Mouse (Mus musculus): ENCODE data around the gene Cd4. TPM values are rescaled to one million over a fixed set of nuclear protein-coding genes. Genes with fewer than 3 reads are reported as not detected.

The Cd4 gene
- 102 TPM in 2 replicates for polyA plus RNA-seq (2015; fragmentation: Nextera tagmentation; extraction: Ambion mirVana)

DNA sequence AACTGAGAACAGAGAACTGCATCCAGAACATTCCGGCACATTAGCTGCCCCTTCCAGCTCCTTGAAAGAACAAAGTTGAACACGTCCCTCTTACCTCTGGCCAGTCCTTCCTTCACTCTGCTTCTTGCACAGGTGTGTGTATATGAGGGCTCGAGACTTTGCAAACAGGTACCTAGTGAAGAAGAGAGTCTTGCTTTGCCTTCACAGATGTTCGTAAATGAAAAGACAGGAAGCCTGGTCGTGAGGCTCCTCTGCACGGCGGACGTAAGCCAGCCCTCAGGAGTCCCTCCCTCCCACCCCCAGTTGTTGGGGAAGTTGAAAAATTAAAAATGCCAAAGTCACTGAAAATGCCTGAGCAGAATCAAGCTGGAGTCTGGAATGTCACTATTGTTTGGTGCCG, at the start of gene Cd4:
Gene Cd4, minus strand, starts transcription at position 236 of the 400 bp plus-strand sequence.
- DNase-seq (ENCODE audit: low spot score): peak; percentile 63

DNA sequence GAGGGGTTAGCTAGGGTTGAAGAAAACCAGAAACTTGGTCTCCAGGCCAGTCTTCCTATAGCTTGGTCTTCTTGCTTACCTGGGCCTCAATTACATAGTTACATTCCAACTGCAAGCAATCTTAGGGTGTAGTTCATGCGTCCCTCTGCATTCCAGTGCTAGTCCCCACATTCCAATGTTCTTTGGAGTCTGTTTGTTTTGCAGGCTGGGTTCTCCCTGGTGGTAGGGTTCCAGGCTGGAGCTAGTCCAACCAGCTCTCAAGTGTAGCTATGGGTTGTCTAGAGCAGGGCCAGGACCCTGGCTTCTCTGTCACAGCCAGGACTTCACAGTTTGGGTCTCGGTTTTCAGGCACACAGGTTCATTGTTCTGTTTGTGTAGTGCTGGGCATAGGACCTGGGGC, 49.5 kb upstream of the Cd4 start:
- DNase-seq (ENCODE audit: low spot score): no peak

DNA sequence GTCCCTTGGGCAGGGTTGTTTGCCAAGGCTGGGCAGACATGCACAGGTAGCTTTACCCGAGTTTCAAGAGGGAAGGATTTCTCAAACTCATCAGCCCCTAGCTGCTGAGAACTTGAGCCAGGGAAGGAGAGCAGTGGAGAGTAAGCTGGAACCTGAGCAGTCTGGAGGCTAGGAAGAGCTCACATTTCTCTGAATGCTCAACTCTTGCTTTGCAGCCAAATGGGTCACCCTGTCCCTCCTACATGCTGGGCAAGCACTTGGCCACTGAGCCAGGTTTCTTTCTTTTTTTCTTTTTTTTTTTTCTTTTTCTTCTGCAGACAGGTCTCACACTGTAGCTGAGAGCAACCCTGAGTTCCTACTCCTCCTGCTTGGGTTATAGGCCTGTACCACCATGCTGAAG, 48.7 kb upstream of the Cd4 start:
- DNase-seq (ENCODE audit: low spot score): no peak

DNA sequence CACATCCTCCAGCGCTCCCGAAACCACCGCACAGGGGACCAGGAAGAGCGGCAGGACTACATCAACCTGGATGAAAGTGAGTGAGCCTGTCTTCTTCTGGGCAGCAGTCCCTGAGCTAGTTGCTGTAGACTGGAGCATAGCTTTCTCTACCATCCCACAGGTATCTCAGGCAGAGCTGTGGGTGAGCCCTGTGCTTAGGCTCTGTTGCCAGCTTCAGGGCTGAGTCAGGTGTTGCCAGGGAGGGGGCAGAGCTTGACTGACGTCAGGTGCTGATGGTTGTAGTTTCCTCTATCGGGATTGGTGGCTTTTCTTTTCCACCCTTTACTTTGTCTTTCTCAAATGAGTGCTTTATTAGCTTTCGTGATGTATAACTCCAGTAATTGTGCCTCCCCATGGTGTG, 46.6 kb upstream of the Cd4 start:
- no peak for DNase-seq (ENCODE audit: low spot score)

DNA sequence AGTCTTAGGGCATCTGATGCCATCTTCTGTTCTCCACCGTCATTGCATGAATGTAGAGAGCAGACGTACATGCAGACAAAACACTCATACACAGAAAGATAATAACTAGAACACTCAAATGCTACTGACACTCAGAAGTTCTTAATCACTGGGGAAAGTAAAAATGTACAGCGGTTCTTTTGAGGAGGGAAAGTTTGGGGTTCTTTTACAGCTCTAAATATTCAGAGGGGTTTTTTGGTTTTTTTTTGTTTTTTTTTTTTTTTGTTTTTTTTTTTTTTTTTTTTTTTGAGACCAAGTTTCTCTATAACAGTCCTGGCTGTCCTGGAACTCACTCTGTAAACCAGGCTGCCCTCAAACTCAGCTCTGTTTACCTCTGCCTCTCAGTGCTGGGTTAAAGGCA, 45.1 kb upstream of the Cd4 start:
- no peak for DNase-seq (ENCODE audit: low spot score)

DNA sequence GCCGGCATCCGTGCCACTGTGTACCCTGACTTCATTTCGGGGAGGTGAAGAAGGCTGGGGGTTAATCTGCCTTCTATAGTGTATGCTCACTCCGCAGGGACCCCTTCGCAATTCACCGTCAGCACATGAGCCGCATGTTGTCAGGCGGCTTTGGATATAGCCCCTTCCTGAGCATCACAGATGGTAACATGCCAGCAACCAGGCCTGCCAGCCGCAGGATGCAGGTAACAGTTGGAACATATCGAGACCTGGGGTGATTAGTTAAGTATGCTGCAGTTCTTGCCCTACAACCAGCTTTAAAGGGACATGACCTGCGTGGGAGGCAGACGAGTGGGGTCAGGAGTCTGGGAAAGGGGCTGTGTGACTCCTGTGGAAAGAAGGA, 44.3 kb upstream of the Cd4 start:
- no peak for DNase-seq (ENCODE audit: low spot score)

DNA sequence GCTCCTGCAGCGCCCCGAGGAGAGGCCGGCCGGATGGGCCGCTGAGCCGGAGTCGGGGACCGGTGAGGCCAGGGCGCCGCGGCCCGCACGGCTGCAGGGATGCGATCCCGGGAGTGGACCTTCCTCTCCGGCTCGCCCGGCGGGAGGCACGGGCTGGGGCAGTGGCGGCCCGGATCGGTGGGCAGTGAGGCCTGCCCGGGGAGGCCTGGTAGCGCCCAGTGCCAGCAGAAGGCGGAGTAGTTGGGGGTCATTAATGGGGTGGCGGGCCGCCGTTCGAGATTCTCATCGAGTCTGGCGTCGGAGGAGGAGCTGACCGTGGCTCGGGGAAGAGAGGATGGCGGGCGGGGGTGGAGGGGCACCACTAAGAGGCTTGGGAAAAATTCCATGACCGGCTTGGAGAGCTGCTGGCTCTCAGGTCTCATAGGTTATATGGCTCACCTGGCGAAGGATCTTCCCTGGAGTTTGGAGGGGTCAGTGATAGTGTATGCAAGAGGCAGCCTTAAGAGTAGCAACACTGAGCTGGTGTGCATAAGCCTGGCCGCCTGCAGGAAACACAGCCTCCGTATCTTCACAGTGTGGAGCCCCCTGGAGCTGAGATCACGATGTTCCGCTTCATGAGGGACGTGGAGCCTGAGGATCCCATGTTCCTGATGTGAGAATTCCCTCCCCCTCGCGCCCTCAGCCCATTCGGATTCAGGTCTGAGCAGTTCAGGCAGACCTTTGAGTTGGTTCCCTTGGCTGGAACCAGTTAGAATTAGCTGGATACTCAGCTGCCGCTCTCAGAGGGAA, 43.7 kb upstream of the Cd4 start:
- DNase-seq (ENCODE audit: low spot score): peak; percentile 64

DNA sequence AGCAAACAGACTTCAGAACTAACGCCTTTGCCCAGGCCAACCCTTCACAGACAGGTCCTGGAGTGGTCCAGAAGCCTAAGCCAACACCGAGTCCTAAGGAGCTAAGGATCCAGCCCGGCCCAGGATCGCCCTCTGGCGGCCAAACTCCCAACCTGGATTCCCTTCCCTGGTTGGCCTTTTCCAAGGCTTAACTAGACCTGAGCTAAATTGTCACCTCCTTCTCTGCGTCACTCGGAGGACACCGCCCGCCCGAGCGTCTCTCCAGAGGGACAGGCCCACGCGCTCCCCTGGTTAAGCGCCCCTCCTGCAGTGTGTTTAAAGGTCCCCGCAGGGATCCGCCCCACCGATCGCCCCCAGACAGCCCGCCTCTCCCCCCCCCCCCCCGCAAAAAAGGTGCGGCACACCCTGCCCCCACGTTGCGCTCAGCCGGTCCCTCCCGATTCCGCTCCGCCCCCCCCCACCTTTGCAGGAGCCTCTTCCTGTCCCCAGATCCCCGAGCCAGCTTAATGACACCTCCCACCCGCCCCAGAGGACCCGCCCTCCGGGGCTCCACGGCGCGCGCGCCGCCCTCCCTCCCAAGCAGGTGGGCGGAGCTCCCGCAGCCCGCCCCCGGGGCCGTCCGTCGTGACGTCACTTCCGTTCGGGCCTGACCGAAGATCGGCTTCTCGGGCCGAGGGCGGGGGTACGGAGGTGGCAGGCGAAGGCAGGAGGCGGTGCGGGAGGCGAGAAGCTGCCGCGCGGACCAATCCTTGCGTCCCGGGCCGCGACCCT, 42.9 kb upstream of the Cd4 start, which contains the start of gene Mlf2:
Gene Mlf2, plus strand, starts transcription at position 633 of the 771 bp plus-strand sequence.
- peak; percentile 99 for DNase-seq (ENCODE audit: low spot score)

DNA sequence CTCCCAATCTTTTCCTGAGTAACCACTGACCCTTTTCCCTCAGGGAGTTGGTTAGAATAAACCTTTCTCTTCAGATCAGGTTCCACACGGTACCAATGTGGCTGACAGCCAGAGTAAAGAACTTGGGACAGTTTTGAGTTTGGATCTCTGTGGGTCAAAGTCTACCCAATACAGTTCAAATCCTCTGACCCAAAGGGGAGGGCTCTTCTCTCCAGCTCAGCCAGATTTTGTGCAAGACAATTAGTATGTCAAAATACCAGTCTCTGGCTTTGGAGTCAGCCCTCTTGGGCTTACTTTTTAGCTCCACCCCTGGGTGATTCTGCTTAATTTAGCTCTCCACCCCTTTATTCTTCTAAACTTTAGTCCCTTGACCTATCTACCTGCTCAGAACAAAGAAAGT, 42.2 kb upstream of the Cd4 start:
- DNase-seq (ENCODE audit: low spot score): no peak

DNA sequence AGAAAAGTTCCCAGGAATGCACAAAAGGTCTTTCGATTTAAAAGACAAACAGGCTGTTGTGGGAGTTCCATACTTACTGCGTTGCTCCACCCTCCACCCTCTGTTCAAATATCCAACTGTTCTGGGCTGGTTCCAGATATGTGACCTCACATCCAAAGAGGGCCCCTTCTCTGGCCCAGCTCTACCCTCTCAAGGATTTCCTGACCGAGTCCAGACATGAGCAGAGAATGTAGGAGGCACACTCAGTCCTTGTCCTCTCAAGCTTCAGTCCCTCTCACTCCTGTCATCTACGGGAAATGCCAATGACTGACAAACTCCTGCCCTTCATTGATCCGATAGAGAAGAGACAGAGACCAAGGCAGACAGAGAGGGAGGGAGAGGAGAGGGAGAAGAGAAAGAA, 37.9 kb upstream of the Cd4 start:
- no peak for DNase-seq (ENCODE audit: low spot score)

DNA sequence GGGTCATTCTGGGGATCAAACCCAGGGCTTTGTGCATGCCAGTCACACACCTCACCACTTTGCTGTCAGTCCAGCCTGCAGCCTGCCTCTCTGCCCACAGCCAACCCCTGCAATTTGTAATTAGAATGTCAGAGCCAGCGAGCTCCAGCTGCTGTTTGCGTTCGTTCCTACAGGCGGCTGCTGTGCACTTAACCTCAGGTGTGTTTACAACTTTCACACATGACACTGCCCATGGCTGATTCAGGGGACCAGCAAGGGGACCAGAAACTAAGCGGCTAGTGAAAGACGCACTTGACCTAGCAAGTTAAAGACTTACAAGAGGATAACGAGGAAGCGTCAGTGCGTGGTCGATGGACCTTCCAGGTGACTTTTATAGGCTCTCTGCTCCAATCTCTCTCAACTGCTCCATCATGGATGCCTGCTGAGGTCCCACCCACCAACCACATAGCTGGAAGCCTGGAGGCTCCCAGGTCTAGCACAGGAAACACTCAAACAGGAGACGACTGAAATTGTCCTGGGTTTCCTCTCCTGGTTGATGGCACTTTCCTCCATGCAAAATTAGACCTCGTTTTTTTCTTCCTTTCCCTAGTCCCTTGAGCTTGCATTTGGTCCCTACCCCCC, 37.3 kb upstream of the Cd4 start:
- DNase-seq (ENCODE audit: low spot score): no peak

DNA sequence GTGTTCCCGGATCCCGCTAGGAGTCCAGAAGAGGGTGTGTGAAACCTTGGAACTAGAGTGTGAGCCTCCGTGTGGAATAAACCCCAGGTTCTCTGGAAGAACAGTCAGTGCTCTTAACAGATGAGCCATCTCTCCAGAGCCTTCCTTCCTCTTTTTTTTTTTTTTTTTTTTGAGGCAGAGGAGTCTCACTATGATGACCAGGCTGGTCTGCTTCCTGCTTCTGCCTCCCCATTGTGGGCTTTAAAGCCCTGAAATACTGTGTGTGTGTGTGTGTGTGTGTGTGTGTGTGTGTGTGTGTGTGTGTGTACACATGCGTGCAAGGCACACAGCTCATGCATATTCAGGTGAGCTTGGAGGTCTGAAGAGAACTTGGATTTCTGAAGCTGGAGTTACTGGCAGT, 33.5 kb upstream of the Cd4 start:
- DNase-seq (ENCODE audit: low spot score): no peak

DNA sequence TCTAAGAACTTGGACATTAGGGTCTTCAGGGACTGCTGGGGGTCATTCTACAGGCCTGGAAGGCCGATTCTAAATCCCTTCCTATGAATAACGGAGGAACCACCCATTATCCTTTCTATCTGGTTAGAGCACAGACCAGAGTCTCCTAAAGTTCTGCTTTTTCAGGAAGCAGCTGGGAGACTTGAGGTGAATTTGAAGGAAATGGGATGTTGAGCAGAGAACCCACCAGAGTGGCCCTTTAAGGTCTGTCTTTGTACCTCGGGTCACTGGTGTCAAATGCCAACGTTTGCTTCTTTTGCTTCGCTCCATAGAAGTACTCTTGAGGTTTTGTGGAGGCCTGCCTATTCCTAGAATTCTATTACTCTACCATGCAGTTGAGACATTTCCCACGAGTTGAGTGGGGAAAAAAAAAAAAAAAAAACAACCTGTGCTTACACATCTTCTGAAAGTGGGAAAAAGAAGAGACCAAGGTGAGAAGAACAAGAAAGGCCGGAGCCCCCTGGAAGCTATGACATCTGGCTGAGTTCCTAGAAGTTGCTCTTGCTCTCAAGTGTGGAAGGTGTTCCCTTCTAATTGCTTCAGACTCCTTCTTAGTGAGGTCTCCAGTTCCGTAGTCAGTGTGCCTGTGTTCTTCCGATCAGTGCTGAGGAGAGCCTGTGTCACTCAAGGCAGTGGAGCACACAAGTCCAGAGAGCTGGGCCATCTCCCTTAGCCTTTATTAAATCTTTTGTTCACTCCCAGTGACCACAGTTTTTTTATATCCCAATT, 32.5 kb upstream of the Cd4 start:
- no peak for DNase-seq (ENCODE audit: low spot score)

DNA sequence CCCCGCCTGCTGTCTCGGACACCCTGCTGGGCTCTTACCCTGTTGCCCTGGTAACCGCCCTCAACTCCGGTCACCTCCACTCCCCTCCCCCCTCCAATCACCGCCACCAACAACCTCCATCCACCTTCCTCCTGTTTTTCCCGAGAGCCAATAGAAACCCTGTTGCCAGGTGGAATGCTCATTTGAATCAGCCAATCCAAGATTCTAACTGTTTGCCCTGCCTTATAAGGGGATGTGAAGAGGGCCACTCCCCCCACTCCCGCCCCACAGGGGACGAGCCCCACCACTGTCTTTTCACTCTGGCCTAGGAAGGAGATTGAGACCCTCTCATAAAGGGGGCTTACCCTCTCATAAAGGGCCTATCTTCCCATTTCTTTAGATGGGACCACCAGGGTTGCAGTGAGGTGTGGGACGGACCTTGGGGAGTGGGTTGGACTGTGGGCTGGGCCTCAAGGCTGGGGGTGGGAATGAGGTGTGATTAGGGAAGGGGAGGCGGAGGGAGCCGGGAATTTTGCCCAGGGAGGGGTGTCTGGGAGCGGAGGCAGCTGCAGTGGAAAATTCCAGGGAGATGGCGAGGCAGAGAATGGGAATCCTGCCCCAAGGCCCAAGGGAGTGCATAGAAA, 31.8 kb upstream of the Cd4 start, which contains the start of gene Ptms:
Gene Ptms, minus strand, starts transcription at position 409 of the 623 bp plus-strand sequence.
- peak; percentile 77 for DNase-seq (ENCODE audit: low spot score)

DNA sequence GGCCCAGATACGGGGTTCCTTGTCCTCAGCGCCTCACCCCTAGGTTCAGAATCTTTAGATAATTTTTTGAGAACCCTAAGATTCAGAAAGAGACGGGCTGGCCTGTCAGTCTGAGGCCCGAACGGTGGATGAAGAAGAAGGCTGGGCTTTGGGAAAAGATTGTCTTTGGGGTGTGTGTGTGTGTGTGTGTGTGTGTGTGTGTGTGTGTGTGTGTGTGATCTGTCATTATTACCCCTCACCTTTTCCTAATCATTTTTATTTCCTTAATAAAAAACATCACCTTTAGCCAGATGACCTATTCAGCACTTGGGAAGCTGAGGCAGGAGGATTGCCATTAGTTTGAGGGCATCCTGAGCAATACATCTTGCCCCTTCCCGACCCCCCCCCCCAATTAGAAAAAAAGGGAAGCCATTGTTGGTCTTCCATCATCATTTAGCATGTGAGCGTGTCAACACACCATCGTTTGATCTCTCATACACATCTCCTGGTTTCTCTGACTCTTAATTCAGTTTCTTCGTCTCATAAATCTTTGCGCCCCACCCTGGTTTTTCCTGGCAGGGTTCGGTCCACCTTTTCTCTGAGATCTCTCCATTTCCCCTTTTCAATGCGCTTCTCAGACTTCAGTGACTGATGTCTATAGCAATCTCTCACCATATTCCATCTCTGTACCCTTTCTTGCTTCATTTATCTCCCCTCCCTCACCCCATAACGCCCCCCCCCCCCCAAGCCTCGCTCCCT, 31.0 kb upstream of the Cd4 start:
- DNase-seq (ENCODE audit: low spot score): no peak

DNA sequence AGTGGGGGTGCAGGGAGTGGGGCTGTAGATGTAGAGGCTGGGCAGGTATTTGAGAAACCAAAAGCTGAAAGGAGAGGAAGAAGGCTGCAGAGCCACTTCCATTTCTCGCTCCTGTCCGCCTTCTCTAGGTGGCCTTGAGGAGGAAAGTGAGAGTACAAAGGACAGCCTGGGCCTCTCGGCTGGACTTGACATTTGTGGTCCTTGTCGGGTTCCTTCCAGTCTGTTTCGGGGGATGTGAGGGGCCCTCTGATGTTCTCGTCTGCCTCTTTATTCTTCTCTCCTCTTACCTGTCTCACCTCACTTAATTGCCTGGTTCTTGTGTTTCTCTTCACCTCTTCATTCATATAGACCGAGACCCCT, 30.3 kb upstream of the Cd4 start:
- no peak for DNase-seq (ENCODE audit: low spot score)

DNA sequence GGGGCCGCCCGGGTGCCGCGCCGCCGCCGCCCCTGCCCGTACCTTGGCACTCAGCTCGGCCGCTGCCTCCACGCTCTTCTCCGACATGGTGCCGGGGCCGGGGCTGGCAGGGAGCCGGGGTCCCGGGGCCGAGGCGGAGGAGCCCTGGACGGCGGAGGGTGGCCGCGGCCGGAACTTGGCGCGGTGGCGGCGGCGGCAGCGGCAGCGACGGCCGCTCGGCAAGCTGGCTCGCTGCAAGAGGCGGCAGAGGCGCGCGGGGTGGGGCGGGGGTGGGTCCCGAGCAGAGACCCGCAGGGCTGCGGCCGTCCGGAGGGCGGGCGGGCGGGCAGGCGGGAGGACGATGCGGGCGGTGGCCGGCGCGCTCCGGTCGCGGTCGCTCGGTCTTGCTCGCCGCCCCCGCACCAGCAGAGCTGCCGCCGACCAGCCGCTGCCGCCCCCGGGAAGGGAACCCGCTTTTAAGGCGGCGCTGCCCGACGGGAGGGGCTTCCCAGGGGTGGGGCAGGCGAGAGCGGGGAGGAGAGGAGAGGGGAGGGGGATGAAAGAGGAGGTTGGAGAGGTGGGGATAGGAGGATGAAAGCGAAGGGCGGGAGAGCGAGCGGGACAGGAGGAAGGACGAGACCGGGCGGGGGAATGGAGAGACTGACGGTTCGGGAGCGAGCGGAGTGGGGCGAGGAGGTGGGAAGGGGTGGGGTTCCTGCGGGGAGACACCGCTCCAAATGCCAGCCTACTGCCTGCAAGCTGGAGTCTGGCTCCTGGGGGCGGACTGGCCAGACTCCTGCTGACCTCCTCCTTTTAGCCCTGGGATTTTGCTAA, 29.7 kb upstream of the Cd4 start:
- peak; percentile 60 for DNase-seq (ENCODE audit: low spot score)

DNA sequence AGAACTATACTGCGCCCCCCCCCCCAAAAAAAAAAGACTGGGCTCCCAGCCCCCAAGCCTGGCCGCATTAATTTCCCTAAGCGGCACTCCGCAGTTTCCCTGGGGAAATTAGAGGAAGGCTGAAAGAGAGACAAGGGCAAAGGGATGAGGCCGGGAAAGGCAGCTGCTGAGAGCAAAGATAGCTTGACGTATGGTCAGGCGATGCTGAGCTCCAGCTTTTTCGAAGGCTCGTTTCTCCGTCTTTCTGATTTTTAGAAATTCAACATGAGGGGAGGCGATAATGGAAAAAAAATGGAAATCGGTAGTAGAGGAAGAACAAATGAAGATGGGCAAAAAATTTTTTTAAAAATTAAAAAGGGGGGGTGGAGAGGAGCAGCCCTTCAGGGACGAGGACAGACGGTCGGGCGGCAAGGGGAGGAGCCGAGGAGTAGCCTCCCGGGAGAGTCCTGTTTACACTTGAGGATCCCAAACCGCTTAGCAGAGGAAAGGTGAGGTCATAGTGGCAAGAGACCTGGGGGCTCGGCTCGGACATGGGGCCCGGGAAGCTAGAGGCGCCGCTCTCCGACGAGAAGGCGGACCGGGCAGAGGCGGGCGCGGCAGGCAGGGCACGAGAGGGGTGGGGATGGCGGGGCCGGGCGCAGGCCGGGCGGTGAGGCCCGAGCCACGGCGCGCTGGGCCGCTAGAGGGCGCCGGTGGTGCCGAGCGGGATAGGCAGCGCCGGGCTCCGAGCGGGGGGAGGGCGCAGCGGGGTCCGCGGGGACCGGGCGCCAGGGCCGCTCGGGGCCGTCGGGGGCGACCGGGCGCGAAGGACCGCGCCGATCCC, 28.9 kb upstream of the Cd4 start:
- peak; percentile 86 for DNase-seq (ENCODE audit: low spot score)
